Mouse (Mus musculus) forebrain, embryonic 13.5 days (tissue): ENCODE results near the gene Ablim1. TPM values are rescaled to one million over a fixed set of nuclear protein-coding genes. Genes with fewer than 3 reads are reported as not detected.
A peak's percentile ranks its signal among the peaks of the same experiment; 100 is the strongest.

ENCODE experiments used
- ATAC-seq: fragments of 200-750 bp; cut with Nextera tagmentation; 2 replicates; pipeline ENCODE4 v1.8.0; 2017
- H3K27ac ChIP-seq: fragments of 300-500 bp; sonication (generic); 2 replicates; pipeline ENCODE4 v1.5.1; 2015; ENCODE audit warnings: inconsistent platforms, mild to moderate bottlenecking, moderate library complexity
- H3K27me3 ChIP-seq: fragments of 300-500 bp; sonication (generic); 2 replicates; pipeline ENCODE4 v1.6.1; 2015; ENCODE audit warnings: mild to moderate bottlenecking, inconsistent platforms
- H3K36me3 ChIP-seq: fragments of 300-500 bp; sonication (generic); 2 replicates; pipeline ENCODE4 v1.6.1; 2015; ENCODE audit warnings: mild to moderate bottlenecking, inconsistent platforms; ENCODE audit not compliant: poor library complexity, severe bottlenecking
- H3K4me1 ChIP-seq: fragments of 300-500 bp; sonication (generic); 2 replicates; pipeline ENCODE4 v1.6.1; 2015; ENCODE audit warnings: inconsistent platforms
- H3K4me2 ChIP-seq: fragments of 300-500 bp; sonication (generic); 2 replicates; pipeline ENCODE4 v1.6.1; 2015; ENCODE audit warnings: inconsistent platforms, mild to moderate bottlenecking, moderate library complexity
- H3K4me3 ChIP-seq: fragments of 300-500 bp; sonication (generic); 2 replicates; pipeline ENCODE4 v1.5.1; 2015; ENCODE audit warnings: mild to moderate bottlenecking, inconsistent platforms
- H3K9ac ChIP-seq: fragments of 300-500 bp; sonication (generic); 2 replicates; pipeline ENCODE4 v1.6.1; 2015; ENCODE audit warnings: mild to moderate bottlenecking, inconsistent platforms
- H3K9me3 ChIP-seq: fragments of 300-500 bp; sonication (generic); replicated peaks from 2 replicates; pipeline ENCODE4 v1.6.1; 2016; ENCODE audit warnings: inconsistent platforms
- WGBS: fragments of 180-500 bp; shearing (Covaris S2); methylation state at CpG from one replicate; pipeline ENCODE4 v1.1.7; 2015; 5-methylcytosine and 5-hydroxymethylcytosine counted together
- polyA plus RNA-seq: library from polyadenylated mRNA; unstranded; fragments of >200 nt; fragmentation: Nextera tagmentation; extraction: Ambion mirVana; gene quantifications from 2 replicates; pipeline ENCODE4 v1.2.1, GENCODE M21; 2015

Ablim1 gene
- polyA plus RNA-seq, 1 experiment from 2014 or later = 16.5 TPM

DNA sequence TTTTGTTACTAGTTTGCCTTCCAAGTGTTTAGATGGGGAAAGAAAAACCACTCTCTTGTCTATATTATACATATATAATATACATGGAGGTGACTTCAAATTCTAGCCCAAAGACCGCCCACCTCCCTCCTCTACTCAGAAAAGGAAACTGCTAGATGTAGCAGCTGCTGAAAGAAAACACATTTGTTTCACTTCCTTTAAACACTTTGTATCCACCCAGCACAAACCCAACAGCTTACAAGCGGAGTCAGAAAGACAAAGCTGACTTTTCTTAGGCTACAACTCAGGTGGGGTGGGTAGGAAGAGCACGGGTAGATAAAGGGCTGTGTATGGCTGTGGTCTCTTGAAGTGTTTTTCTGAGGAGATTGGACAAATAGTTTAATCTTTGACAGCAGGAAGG lies 242.0 kb downstream of the Ablim1 start:
- H3K9ac ChIP-seq = no peak overlapping the region
- no peaks in the 10 kb centered on the region for H3K9me3 ChIP-seq
- peaks cover 10% of the 10 kb centered on the region for H3K4me1 ChIP-seq
- no peak overlapping the region for H3K27ac ChIP-seq
- H3K27me3 ChIP-seq = no peaks in the 10 kb centered on the region; the same call in 1 of the 2 replicates
- no peak overlapping the region for H3K4me2 ChIP-seq
- 76% methylated on average over 3 of the region's 3 CpGs for WGBS
- no peak overlapping the region for H3K4me3 ChIP-seq
- ATAC-seq = no peak
- no peaks in the 10 kb centered on the region for H3K36me3 ChIP-seq

- WGBS = 83% methylated on average over 9 of the region's 9 CpGs
- H3K4me1 ChIP-seq = no peaks in the 10 kb centered on the region
- no peak overlapping the region for H3K9ac ChIP-seq
- H3K27me3 ChIP-seq = no peaks in the 10 kb centered on the region
- no peak for ATAC-seq
- no peak overlapping the region for H3K27ac ChIP-seq
- H3K4me3 ChIP-seq = no peak overlapping the region
- H3K9me3 ChIP-seq = no peaks in the 10 kb centered on the region
- H3K4me2 ChIP-seq = no peak overlapping the region
- H3K36me3 ChIP-seq = no peaks in the 10 kb centered on the region
Measured at GRCm38 (mm10) chr19:57067108-57067613, 247.6 kb downstream of the Ablim1 start.

DNA sequence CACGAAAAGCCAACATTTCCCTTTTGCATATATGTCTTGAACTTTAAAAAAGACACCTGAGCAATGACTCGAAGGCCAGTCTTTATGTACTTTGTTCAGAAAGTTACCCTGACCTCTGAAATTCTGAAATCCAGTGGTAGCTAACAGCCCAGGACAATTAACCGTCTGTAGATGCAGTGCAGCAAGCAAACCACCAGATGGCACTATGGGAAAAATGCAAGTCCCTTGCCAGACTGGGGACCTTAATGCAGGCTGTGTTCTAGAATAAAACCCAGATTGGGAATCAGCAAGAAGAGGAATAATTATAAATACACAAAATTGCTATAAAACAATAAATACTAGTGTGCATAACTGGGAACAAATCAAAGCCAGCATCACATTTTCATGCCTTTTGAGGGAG lies 248.4 kb downstream of the Ablim1 start:
- no peak for ATAC-seq

DNA sequence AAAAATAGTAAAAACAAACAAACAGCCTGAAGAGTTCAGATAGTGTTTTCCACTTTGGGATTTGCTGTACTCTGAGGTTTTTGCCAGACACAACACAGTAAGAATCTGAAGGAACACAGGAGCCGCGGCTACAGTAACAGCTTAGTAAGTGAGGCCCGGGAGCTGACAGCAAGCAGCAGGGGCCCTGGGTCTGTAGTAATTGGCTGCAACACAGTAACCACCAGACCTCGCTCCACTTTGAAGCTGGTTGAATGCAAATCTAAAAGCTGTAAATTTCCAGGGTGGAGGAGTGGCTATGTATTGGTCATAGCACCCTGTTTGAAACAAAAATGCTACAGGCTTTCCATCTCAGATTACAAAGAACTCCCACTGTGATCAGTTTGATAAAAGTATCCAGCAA lies 252.0 kb downstream of the Ablim1 start:
- H3K9me3 ChIP-seq = peaks cover 1% of the 10 kb centered on the region
- no peak for ATAC-seq
- WGBS = 57% methylated on average over 4 of the region's 4 CpGs
- no peak overlapping the region for H3K27ac ChIP-seq
- H3K9ac ChIP-seq = no peak overlapping the region
- H3K4me1 ChIP-seq = no peaks in the 10 kb centered on the region
- H3K27me3 ChIP-seq = no peaks in the 10 kb centered on the region
- peaks cover 8% of the 10 kb centered on the region for H3K36me3 ChIP-seq
- no peak overlapping the region for H3K4me3 ChIP-seq
- no peak overlapping the region for H3K4me2 ChIP-seq

More for the DNA sequence above, 248.4 kb downstream of the Ablim1 start:
- no peak overlapping the region for H3K4me3 ChIP-seq
- no peaks in the 10 kb centered on the region for H3K9me3 ChIP-seq
- no peak overlapping the region for H3K27ac ChIP-seq
- WGBS = 26% methylated on average over 3 of the region's 3 CpGs
- H3K4me1 ChIP-seq = no peaks in the 10 kb centered on the region
- no peak overlapping the region for H3K9ac ChIP-seq
- no peaks in the 10 kb centered on the region for H3K36me3 ChIP-seq
- no peaks in the 10 kb centered on the region for H3K27me3 ChIP-seq
- no peak overlapping the region for H3K4me2 ChIP-seq

- H3K9ac ChIP-seq = no peak overlapping the region
- peaks cover 4% of the 10 kb centered on the region for H3K9me3 ChIP-seq
- 64% methylated on average over 19 of the region's 19 CpGs for WGBS
- no peaks in the 10 kb centered on the region for H3K4me1 ChIP-seq
- ATAC-seq = no peak
- no peaks in the 10 kb centered on the region for H3K27me3 ChIP-seq
- no peak overlapping the region for H3K4me2 ChIP-seq
- H3K36me3 ChIP-seq = peaks cover 10% of the 10 kb centered on the region
- no peak overlapping the region for H3K4me3 ChIP-seq
- H3K27ac ChIP-seq = no peak overlapping the region
Measured at GRCm38 (mm10) chr19:57059018-57059580, 255.6 kb downstream of the Ablim1 start.

DNA sequence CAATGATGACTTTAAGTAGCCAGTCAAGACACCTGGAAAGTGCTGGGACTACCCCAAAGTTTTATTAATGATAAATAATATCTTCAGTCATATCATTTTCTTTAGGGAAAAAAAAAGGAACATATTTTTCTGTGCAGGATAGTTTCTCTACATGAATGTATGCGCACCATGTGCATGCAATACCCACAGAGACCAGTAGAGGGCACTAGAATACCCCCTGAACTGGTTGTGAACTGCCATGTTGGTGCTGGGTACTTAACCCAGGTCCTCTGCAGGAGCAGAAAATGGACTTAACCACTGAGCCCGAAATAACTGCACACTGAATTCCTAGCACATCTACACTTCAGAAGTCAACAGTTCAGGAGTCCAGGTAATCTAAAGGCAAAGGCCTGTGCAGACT lies 257.2 kb downstream of the Ablim1 start:
- no peak for ATAC-seq
- H3K4me3 ChIP-seq = no peak overlapping the region
- H3K27me3 ChIP-seq = no peaks in the 10 kb centered on the region
- WGBS = 95% methylated on average over 2 of the region's 2 CpGs
- H3K36me3 ChIP-seq = peaks cover 10% of the 10 kb centered on the region
- H3K9ac ChIP-seq = no peak overlapping the region
- peaks cover 4% of the 10 kb centered on the region for H3K9me3 ChIP-seq
- no peak overlapping the region for H3K27ac ChIP-seq
- no peak overlapping the region for H3K4me2 ChIP-seq
- no peaks in the 10 kb centered on the region for H3K4me1 ChIP-seq

GRCm38 (mm10) chr19:57055215-57056120 lies 259.3 kb downstream of the Ablim1 start:
- no peak overlapping the region for H3K9ac ChIP-seq
- H3K4me2 ChIP-seq = no peak overlapping the region
- no peak overlapping the region for H3K27ac ChIP-seq
- WGBS = 91% methylated on average over 16 of the region's 16 CpGs
- no peak overlapping the region for H3K4me3 ChIP-seq
- H3K36me3 ChIP-seq = peaks cover 8% of the 10 kb centered on the region
- ATAC-seq = no peak
- peaks cover 4% of the 10 kb centered on the region for H3K9me3 ChIP-seq
- H3K4me1 ChIP-seq = no peaks in the 10 kb centered on the region
- H3K27me3 ChIP-seq = no peaks in the 10 kb centered on the region

- H3K9ac ChIP-seq = no peak overlapping the region
- 68% methylated on average over 8 of the region's 8 CpGs for WGBS
- no peak for ATAC-seq
- H3K9me3 ChIP-seq = peaks cover 4% of the 10 kb centered on the region
- no peak overlapping the region for H3K27ac ChIP-seq
- peaks cover 5% of the 10 kb centered on the region for H3K36me3 ChIP-seq
- no peak overlapping the region for H3K4me3 ChIP-seq
- no peak overlapping the region for H3K4me2 ChIP-seq
- H3K4me1 ChIP-seq = peaks cover 9% of the 10 kb centered on the region
- no peaks in the 10 kb centered on the region for H3K27me3 ChIP-seq
Measured at GRCm38 (mm10) chr19:57052959-57053358, 261.8 kb downstream of the Ablim1 start.

- Histone ChIP-seq H3K4me2 (no peak overlapping the region), H3K9ac (no peak overlapping the region), H3K9me3 (no peaks in the 10 kb centered on the region), H3K27me3 (no peaks in the 10 kb centered on the region), H3K4me1 (peaks cover 9% of the 10 kb centered on the region), H3K4me3 (no peak overlapping the region), H3K36me3 (no peaks in the 10 kb centered on the region), H3K27ac (no peak overlapping the region)
- 86% methylated on average over 7 of the region's 7 CpGs for WGBS
- no peak for ATAC-seq
Measured at GRCm38 (mm10) chr19:57052016-57052415, 262.7 kb downstream of the Ablim1 start.

DNA sequence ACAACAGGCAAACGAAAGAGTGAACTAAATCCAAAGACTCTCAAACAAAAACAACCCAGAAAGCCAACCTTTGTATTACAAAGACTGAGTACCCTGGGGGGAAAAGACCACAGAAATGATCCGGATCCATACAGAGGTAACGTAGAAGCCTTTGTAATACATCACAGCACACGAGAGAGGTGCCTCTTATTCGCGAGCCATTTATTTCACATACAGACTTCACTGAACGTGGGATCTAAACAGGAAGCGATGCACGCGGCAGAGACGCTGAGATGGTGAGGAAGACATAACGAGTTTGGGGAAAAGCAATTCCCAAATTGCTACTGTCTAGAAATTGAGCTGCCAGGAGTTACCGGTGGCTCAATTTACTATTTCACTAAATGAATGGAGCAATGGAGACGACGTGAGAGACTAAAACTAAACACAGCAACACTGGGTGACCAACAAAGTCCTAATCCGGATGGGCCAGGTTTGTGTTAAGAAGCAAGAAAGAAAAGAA lies 265.1 kb downstream of the Ablim1 start:
- no peak overlapping the region for H3K4me2 ChIP-seq
- ATAC-seq = no peak
- H3K27me3 ChIP-seq = no peaks in the 10 kb centered on the region
- 0 out of 2 replicates have a peak overlapping the region, but pooled peaks have one; percentile 30 for H3K9ac ChIP-seq
- no peak overlapping the region for H3K27ac ChIP-seq
- no peaks in the 10 kb centered on the region for H3K36me3 ChIP-seq
- H3K4me3 ChIP-seq = no peak overlapping the region
- H3K9me3 ChIP-seq = no peaks in the 10 kb centered on the region
- WGBS = 23% methylated on average over 16 of the region's 16 CpGs
- peaks cover 9% of the 10 kb centered on the region for H3K4me1 ChIP-seq

- no peak for ATAC-seq
- Histone ChIP-seq H3K9me3 (no peaks in the 10 kb centered on the region), H3K4me2 (no peak overlapping the region), H3K36me3 (no peaks in the 10 kb centered on the region), H3K27ac (no peak overlapping the region), H3K9ac (no peak overlapping the region), H3K4me1 (peaks cover 9% of the 10 kb centered on the region), H3K4me3 (no peak overlapping the region), H3K27me3 (no peaks in the 10 kb centered on the region)
- WGBS = 85% methylated on average over 9 of the region's 9 CpGs
Measured at GRCm38 (mm10) chr19:57047671-57048320, 266.9 kb downstream of the Ablim1 start.

DNA sequence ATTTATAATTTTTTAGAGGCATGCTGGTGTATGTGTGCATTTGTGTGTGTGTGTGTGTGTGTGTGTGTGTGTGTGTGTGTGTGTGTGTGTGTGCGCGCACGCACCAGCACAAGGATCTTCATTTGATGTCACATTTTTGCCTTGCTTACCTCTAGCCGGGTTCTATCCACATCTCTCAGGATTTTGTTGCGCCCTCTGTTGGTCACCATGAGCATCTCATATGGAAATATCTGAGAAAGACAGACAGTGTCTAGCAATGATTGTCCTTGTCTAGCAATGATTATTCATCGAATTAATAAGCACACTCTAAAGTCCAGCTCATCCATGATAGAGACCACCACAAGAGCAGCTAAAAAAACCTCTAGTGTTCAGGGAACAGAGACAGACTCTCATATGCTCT lies 275.5 kb downstream of the Ablim1 start:
- Histone ChIP-seq H3K4me2 (no peak overlapping the region), H3K4me1 (no peaks in the 10 kb centered on the region), H3K36me3 (peaks cover 3% of the 10 kb centered on the region; the same call in 1 of the 2 replicates), H3K27ac (no peak overlapping the region), H3K9ac (no peak overlapping the region), H3K9me3 (no peaks in the 10 kb centered on the region), H3K27me3 (no peaks in the 10 kb centered on the region), H3K4me3 (no peak overlapping the region)
- no peak for ATAC-seq
- WGBS = 64% methylated on average over 6 of the region's 6 CpGs
